Mouse (Mus musculus): Measurements from ENCODE around the gene Tada3. TPM values are rescaled to one million over a fixed set of nuclear protein-coding genes. Genes with fewer than 3 reads are reported as not detected.

Gene Tada3
- polyA plus RNA-seq (2012; rRNA removed): 31.6 and 32.6 TPM in 2 replicates

DNA sequence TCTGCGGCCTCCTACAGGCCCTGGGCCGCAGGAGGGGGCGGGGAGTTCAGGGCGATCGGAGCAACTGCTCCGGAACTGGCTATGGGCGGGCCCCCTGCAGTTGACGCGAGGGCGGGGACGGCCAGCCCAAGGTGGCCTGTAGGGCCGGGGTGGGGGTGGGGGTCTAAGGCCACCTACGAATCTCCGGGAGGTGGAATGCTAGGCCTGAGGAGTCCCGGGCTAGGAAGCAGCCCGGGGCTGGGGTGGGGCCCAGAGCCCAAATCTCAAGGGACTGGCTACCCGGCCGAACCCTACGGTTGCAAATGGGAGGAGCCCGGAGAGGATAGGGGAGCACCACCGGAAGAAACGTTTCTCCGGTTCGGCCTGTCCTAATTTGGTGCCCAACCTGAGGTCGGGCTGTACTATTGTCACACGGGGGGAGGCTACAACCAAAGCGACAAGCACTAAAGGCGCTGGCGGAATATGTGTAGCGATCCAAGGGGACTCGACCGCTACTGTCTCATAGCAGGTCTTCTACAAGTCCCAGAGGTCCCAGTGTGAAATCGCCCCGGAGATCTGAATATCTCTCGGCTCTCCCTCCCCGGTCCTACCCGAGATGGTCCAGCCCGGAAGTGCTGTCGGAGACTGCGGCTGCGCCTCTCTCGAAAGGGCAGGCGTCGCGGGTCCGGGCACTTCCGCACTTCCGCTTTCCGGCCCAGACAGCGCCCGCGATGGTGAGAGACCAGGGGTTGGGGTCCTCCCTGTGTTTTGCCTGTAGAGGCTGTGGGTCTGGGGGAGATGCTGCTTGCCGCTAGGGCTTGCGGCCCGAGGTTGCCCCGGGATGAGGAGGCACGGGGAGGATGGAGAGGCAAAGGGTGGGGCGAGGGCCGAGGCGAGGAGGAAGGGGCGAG is at the start of gene Tada3, which contains the start of gene Arpc4:
Tada3 (minus strand) TSS at position 388 of the 890 bp plus-strand sequence.
Arpc4 (plus strand) TSS at position 620 of the 890 bp plus-strand sequence.
- WGBS: under 1% methylated on average over 60 of the region's 61 CpGs
- 0 out of 2 replicates have a peak, but pooled peaks have one; percentile 50 for TF ChIP-seq CTCF (IDR thresholded peaks at IDR 0.05; ENCODE audit: borderline replicate concordance, control insufficient read depth, extremely low read depth, insufficient read depth, low read length, poor library complexity)
- peak; percentile 72 for TF ChIP-seq POLR2A (IDR thresholded peaks at IDR 0.05; ENCODE audit: control insufficient read depth, extremely low read depth, insufficient read depth, low read length, poor library complexity)

DNA sequence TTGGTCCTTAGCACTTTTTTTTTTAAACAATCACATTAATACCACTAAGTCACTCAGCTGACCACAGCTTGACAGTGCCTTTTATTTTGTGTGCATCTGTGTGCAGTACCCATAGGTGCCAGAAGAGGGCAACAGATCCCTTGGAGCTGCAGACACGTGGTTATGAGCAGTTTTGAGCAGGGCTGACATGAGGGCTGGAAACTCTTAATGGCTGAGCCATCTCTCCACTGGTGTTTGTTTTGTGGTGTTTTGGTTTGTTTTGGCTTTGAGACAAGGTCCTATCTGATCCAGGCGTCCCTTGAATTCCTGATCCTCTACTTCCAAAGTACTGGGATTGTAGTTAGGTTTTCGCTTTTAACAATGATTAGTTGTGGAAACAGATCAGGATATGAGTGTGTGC is 49.7 kb upstream of the Tada3 start:
- H3K4me3 ChIP-seq (ENCODE audit: control insufficient read depth, insufficient read depth, low read length): no peak overlapping the region
- no peaks in the 10 kb centered on the region for H3K36me3 ChIP-seq (ENCODE audit: control insufficient read depth, insufficient read depth, low read length)
- no peak overlapping the region for H3K27ac ChIP-seq (ENCODE audit: control insufficient read depth, insufficient read depth, low read length)
- no peaks in the 10 kb centered on the region for H3K4me1 ChIP-seq (replicated peaks; ENCODE audit: control insufficient read depth, insufficient read depth, low read length)
- no peaks in the 10 kb centered on the region for H3K27me3 ChIP-seq (ENCODE audit: control insufficient read depth, insufficient read depth, low read length)
- 69% methylated on average over 3 of the region's 3 CpGs for WGBS
- DNase-seq: peak; percentile 58
- TF ChIP-seq POLR2A (IDR thresholded peaks at IDR 0.05; ENCODE audit: control insufficient read depth, extremely low read depth, insufficient read depth, low read length, poor library complexity) (no peak), CTCF (IDR thresholded peaks at IDR 0.05; ENCODE audit: borderline replicate concordance, control insufficient read depth, extremely low read depth, insufficient read depth, low read length, poor library complexity) (no peak)

More for the DNA sequence above, at the start of gene Tada3, which contains the start of gene Arpc4:
- Histone ChIP-seq H3K4me3 (ENCODE audit: control insufficient read depth, insufficient read depth, low read length) (peak within 1 kb of the TSS; percentile 97), H3K27me3 (ENCODE audit: control insufficient read depth, insufficient read depth, low read length) (no peaks in the 10 kb centered on the region), H3K36me3 (ENCODE audit: control insufficient read depth, insufficient read depth, low read length) (peaks cover 32% of the 10 kb centered on the region), H3K27ac (ENCODE audit: control insufficient read depth, insufficient read depth, low read length) (peak within 1 kb of the TSS; percentile 83), H3K4me1 (replicated peaks; ENCODE audit: control insufficient read depth, insufficient read depth, low read length) (peaks cover 5% of the 10 kb centered on the region; the same call in 1 of the 2 replicates)
- peak; percentile 91 for DNase-seq

DNA sequence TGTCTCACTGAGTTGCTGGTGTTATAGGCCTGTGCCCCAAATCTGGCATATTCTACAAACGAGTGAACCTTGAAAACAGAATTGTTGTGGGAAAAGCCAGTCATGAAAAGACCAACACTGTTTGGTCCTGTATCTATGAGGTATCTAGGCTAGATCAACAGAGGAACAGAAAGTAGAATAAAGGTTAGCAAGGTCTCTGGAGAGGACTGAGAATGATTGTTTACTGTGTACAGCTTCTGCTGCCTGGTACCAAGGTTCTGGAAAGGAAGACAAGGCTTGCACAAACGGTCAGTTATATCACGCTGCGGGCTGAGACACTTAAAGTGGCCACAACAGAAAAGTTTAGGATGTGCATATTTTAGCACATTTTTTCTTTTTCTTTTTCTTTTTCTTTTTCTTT is 49.0 kb upstream of the Tada3 start:
- no peak for DNase-seq
- 95% methylated on average over 4 of the region's 4 CpGs for WGBS

DNA sequence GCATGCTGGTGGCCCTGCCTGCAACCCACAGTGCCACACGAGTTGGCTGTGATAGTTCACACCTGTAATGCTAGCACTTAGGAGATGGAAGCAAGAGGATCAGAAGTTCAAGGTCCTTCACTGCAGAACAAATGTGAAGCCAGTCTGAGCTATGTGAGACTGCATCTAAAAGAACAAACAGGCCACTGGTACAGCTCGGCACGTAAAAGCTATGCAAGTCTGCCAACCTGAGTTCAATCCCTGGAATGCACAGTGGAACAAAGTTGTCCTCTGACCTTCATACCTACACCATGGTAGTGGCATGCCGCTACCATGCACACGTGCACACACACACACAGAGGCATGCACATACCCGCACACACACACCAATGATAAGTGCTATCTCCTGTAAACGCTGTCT is 46.5 kb upstream of the Tada3 start:
- no peak overlapping the region for H3K4me3 ChIP-seq (ENCODE audit: control insufficient read depth, insufficient read depth, low read length)
- TF ChIP-seq POLR2A (IDR thresholded peaks at IDR 0.05; ENCODE audit: control insufficient read depth, extremely low read depth, insufficient read depth, low read length, poor library complexity) (no peak), CTCF (IDR thresholded peaks at IDR 0.05; ENCODE audit: borderline replicate concordance, control insufficient read depth, extremely low read depth, insufficient read depth, low read length, poor library complexity) (no peak)
- no peaks in the 10 kb centered on the region for H3K27me3 ChIP-seq (ENCODE audit: control insufficient read depth, insufficient read depth, low read length)
- no peak for DNase-seq
- H3K27ac ChIP-seq (ENCODE audit: control insufficient read depth, insufficient read depth, low read length): no peak overlapping the region
- peaks cover 3% of the 10 kb centered on the region for H3K4me1 ChIP-seq (replicated peaks; ENCODE audit: control insufficient read depth, insufficient read depth, low read length)
- WGBS: 92% methylated on average over 7 of the region's 7 CpGs
- H3K36me3 ChIP-seq (ENCODE audit: control insufficient read depth, insufficient read depth, low read length): no peaks in the 10 kb centered on the region

More for the DNA sequence above, 49.0 kb upstream of the Tada3 start:
- no peaks in the 10 kb centered on the region for H3K36me3 ChIP-seq (ENCODE audit: control insufficient read depth, insufficient read depth, low read length)
- H3K4me3 ChIP-seq (ENCODE audit: control insufficient read depth, insufficient read depth, low read length): no peak overlapping the region
- H3K27ac ChIP-seq (ENCODE audit: control insufficient read depth, insufficient read depth, low read length): no peak overlapping the region
- H3K27me3 ChIP-seq (ENCODE audit: control insufficient read depth, insufficient read depth, low read length): no peaks in the 10 kb centered on the region
- no peaks in the 10 kb centered on the region for H3K4me1 ChIP-seq (replicated peaks; ENCODE audit: control insufficient read depth, insufficient read depth, low read length)
- TF ChIP-seq CTCF (IDR thresholded peaks at IDR 0.05; ENCODE audit: borderline replicate concordance, control insufficient read depth, extremely low read depth, insufficient read depth, low read length, poor library complexity) (no peak), POLR2A (IDR thresholded peaks at IDR 0.05; ENCODE audit: control insufficient read depth, extremely low read depth, insufficient read depth, low read length, poor library complexity) (no peak)

DNA sequence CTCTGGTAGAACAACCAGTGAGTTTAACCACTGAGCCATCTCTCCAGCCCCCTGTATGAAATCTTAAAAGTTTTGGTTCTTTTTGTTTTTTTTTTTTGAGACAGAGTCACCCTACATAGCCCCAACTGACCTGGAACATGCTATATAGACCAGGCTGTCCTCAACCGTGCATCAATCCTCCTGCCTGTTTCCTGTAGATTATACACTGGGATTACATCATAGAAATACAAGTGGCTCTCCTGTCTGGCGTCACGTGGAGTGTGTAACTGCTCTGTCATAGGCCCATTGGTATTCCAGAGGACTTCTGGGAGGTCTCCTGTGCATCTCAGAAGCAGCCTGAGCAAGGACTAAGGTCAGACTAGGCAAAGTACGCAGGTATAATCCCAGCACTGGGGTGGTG is 45.3 kb upstream of the Tada3 start:
- no peak overlapping the region for H3K4me3 ChIP-seq (ENCODE audit: control insufficient read depth, insufficient read depth, low read length)
- peaks cover 12% of the 10 kb centered on the region for H3K4me1 ChIP-seq (replicated peaks; ENCODE audit: control insufficient read depth, insufficient read depth, low read length)
- DNase-seq: no peak
- no peaks in the 10 kb centered on the region for H3K27me3 ChIP-seq (ENCODE audit: control insufficient read depth, insufficient read depth, low read length)
- TF ChIP-seq POLR2A (IDR thresholded peaks at IDR 0.05; ENCODE audit: control insufficient read depth, extremely low read depth, insufficient read depth, low read length, poor library complexity): no peak
- no peak for TF ChIP-seq CTCF (IDR thresholded peaks at IDR 0.05; ENCODE audit: borderline replicate concordance, control insufficient read depth, extremely low read depth, insufficient read depth, low read length, poor library complexity)
- no peaks in the 10 kb centered on the region for H3K36me3 ChIP-seq (ENCODE audit: control insufficient read depth, insufficient read depth, low read length)
- no peak overlapping the region for H3K27ac ChIP-seq (ENCODE audit: control insufficient read depth, insufficient read depth, low read length)
- WGBS: 65% methylated on average over 4 of the region's 4 CpGs

DNA sequence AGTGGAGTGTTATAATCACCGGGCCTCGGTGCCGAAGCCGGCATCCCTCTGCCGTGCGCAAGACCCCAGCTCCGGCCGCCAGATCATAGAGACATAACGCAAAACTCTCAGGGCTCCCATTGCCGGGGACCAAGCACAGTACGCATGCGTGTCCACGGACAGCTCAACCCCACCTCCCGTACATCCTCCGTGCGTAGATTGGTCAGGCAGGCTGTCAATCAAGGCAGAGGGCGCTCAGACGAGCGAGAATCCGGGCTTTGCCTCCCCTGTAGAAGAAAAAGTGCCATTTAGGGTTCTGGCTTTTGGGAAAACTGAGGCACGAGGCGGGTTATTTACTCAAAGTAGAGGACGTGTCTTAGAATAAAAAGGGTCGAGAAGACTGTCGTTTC is 41.5 kb upstream of the Tada3 start, which contains the start of gene Rpusd3:
Rpusd3 (minus strand) TSS at position 142 of the 389 bp plus-strand sequence.
- Histone ChIP-seq H3K4me1 (replicated peaks; ENCODE audit: control insufficient read depth, insufficient read depth, low read length) (peaks cover 12% of the 10 kb centered on the region), H3K27ac (ENCODE audit: control insufficient read depth, insufficient read depth, low read length) (no peak within 1 kb of the TSS), H3K36me3 (ENCODE audit: control insufficient read depth, insufficient read depth, low read length) (no peaks in the 10 kb centered on the region), H3K27me3 (ENCODE audit: control insufficient read depth, insufficient read depth, low read length) (no peaks in the 10 kb centered on the region), H3K4me3 (ENCODE audit: control insufficient read depth, insufficient read depth, low read length) (peak within 1 kb of the TSS; percentile 70)
- WGBS: under 1% methylated on average over 25 of the region's 25 CpGs
- DNase-seq: peak; percentile 99
- TF ChIP-seq POLR2A (IDR thresholded peaks at IDR 0.05; ENCODE audit: control insufficient read depth, extremely low read depth, insufficient read depth, low read length, poor library complexity) (peak; percentile 54; the same call in 1 of the 2 replicates), CTCF (IDR thresholded peaks at IDR 0.05; ENCODE audit: borderline replicate concordance, control insufficient read depth, extremely low read depth, insufficient read depth, low read length, poor library complexity) (no peak)
